Mouse (Mus musculus) left cerebral cortex, adult 2 months (tissue): Measurements from ENCODE around the gene Fut1. TPM values are rescaled to one million over a fixed set of nuclear protein-coding genes. Genes with fewer than 3 reads are reported as not detected.

Experiments
- DNase-seq, 2 experiments: peaks; one replicate each; pipeline ENCODE4 v3.0.0; 2021 to 2022; ENCODE audit warnings: low spot score in 2 of 2, mixed read lengths in 1 of 2; ENCODE audit errors: extremely low spot score in 1 of 2
- H3K27ac ChIP-seq: fragments of 200-600 bp; 2 replicates; pipeline ENCODE4 v1.8.1; 2022
- H3K4me3 ChIP-seq: fragments of 200-600 bp; 2 replicates; pipeline ENCODE4 v1.8.1; 2022
- CTCF ChIP-seq: fragments of 200-600 bp; IDR thresholded peaks from 2 replicates; pipeline ENCODE4 v1.8.1; 2022; ENCODE audit warnings: antibody characterized with exemption, mild to moderate bottlenecking, moderate library complexity
- intact Hi-C: fragments of 180-260 bp; cut with DNase I; formaldehyde crosslinking; loops from one replicate; pipeline ENCODE4 v1.15.1; 2025
- total RNA-seq, 2 experiments: library from RNA; stranded (reverse); gene quantifications; 2 replicates each; pipeline ENCODE4 v1.2.3; 2021

The Fut1 gene
- total RNA-seq, 2 experiments from 2014 or later, result not detected

DNA sequence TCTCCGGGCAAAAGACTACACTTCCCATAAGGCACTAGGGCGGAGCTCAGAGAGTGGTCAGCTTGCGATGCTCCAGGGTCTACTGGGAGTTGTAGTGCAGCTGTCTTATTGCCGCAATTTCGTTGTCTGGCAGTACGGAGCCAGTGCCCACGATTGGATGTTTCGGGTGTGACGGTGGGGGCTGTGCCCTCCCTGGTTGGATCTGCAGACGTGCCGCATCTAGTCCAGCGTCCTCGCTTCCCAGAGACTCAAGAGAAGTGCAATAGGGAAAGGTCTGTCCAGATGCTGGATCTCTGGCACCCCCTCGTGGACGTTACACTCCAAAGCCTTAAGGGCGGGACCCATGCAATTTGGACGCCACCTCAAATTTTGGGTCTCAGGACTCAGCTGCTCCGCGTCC is 27.9 kb upstream of the Fut1 start:
- DNase-seq, result peak; percentile 91 to 95
- Histone ChIP-seq H3K4me3 (peak overlapping the region; percentile 29), H3K27ac (peak overlapping the region; percentile 83)
- intact Hi-C loops, result loop anchor here (2.0 kb wide), 2 partner anchors 18 to 122 kb away; partner anchors contain the start of genes Bax and Bcat2
- peak; percentile 86 for TF ChIP-seq CTCF

DNA sequence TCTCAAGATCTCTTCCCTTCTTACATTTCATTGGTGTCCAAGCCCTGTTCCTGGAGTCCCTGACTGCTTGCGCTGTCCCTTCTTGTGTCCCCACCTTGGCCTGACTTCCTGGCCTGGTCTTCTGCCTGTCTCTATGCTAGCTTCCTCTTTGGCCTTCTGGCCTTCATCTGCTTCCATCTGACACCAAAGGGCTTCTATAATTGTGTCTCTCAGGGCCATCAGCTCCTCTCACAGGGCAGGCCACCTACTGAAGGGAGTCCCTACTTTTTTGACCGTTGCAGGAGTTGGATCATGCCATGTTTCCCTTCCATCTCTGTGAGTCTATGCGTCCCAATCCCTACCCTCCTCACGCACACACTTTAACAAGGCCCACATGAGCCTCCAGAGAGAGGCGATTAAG is 27.2 kb upstream of the Fut1 start:
- no peak for TF ChIP-seq CTCF
- no peak for DNase-seq
- Histone ChIP-seq H3K4me3 (no peak overlapping the region), H3K27ac (peak overlapping the region; percentile 75)
- intact Hi-C loops, result loop anchor here (2.0 kb wide), 2 partner anchors 19 to 123 kb away; partner anchors contain the start of genes Bax and Bcat2

DNA sequence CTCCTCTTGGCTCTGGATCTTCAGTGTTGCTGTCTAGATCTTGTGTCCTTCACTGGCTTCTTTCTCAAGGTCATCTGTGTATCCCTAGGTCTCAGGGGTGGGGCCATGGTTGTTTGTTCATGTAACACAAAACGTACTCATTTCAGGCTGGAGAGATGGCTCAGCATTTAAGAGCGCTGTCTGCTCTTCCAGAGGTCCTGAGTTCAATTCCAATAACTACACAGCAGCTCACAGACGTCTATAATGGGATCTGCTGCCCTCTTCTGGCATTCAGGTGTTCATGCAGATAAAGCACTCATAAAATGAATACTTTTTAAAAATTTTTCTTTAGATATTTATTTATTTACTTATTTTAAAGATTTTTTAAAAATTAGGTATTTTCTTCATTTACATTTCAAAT is 26.2 kb upstream of the Fut1 start:
- peak; percentile 59 for TF ChIP-seq CTCF
- intact Hi-C loops, result no loop called here
- Histone ChIP-seq H3K4me3 (no peak overlapping the region), H3K27ac (no peak overlapping the region)
- no peak for DNase-seq

DNA sequence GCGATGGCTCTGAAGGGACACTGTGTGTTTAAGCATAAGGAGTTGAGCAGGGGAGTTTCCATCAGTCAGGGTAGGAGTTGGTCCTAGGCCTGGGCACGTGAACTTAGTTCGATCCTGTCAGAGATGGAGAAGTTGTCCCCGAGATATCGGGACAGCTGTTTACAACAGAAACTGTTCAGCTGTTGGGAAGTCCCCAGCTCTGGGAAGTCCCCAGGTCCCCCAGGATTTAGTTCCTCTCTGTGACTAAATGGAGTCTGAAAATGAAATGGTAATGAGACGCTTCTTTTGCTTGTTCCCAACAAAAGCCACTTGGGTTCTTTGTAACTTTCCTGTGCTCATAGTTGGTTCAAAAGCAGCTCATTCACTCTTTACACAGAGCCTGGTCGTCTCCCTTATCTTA is 25.2 kb upstream of the Fut1 start:
- no peak overlapping the region for H3K4me3 ChIP-seq
- no peak for DNase-seq
- no peak overlapping the region for H3K27ac ChIP-seq
- intact Hi-C loops, result loop anchor here (2.0 kb wide), 2 partner anchors 31 to 91 kb away; no protein-coding TSS in a partner anchor
- no peak for TF ChIP-seq CTCF

DNA sequence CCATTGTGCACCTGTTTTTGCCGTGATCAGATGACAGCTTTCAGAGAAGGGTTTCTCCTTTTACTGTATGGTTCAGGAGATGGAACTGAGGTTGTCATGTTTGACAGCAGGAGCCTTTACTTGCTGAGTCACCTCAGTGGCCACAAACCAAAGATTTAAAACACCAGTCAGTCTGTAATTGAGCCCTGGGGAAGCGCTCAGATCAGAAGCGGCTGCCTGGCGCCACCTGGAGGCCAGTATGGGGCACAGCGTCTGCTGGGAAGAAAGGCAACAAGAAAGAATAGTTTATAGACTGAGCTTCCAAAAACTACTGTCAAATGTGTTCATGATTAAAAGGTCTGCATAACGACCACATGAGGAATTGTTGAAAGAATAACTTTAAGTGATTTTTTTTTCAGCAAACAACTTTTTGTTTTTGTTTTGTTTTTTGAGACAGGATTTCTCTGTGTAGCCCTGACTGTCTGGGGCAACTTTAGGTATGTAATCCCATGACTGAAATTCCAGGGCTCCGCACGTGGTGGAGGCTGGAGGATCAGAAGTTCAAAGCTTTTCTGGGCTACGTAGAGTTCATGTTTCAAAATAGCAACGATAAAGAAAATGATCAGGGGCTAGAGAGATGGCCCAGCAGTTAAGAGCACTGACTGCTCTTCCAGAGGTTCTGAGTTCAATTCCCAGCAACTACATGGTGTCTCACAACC is 23.8 kb upstream of the Fut1 start:
- Histone ChIP-seq H3K4me3 (no peak overlapping the region), H3K27ac (no peak overlapping the region)
- DNase-seq, result peak; percentile 55 to 76
- intact Hi-C loops, result loop anchor here (2.0 kb wide), 2 partner anchors 32 to 90 kb away; no protein-coding TSS in a partner anchor
- peak; percentile 100 for TF ChIP-seq CTCF

DNA sequence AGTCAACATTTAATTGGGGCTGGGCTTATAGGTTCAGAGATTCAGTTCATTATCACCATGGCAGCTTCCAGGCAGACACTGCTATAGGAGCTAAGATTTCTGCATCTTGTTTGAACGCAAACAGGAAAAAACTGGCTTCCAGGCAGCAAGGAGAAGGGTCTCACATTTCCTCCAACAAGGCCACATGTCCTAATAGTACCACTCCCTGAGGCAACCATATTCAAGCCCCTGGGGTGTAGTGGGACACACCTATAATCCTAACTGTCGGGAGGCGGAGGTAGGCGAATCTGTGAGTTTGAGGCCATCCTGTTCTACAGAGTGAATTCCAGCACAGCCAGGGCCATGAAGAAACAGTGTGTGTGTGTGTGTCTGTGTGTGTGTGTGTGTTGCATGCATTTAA is 21.9 kb upstream of the Fut1 start:
- no peak for DNase-seq
- intact Hi-C loops, result loop anchor here (5.0 kb wide), 1 partner anchor 342 kb away; no protein-coding TSS in a partner anchor
- TF ChIP-seq CTCF, result no peak
- H3K4me3 ChIP-seq, result no peak overlapping the region
- H3K27ac ChIP-seq, result no peak overlapping the region

DNA sequence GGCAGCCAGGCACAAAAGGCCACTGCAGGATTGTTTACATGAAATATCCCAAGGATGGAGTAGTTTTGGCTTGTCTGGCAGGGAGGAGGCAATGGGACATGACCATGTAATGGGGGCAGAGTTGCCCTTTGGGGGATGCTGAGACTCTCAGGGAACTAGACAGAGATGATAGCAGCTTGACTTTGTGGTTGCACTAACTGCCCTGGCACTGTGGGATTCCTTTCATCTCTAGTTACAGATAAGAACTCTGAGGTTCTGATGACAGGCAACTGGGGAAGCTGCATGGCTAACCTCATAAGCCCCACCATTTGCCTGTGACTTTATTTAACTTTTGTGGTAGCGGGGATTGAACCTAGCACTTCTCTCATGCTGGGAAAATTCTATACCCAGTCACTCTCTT is 21.0 kb upstream of the Fut1 start:
- TF ChIP-seq CTCF, result no peak
- intact Hi-C loops, result loop anchor here (5.0 kb wide), 1 partner anchor 341 kb away; no protein-coding TSS in a partner anchor
- no peak overlapping the region for H3K27ac ChIP-seq
- no peak overlapping the region for H3K4me3 ChIP-seq
- DNase-seq, result no peak

DNA sequence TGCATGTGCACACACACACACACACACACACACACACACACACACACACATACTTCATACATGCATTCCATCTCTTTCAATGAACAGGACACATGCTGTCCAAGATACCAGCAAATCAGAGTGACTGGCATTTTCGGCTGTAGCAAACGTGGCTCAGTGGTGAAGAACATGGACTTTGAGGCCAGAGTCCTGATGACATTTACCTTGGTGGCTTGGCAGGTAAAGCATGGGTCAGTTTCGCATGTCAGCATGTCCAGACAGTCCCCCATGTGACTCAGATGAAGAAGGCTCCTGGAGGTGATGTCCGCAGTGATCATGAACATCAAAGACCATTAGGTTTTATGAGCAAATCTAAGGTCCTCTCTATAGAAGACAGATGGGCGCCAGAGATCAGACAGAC is 20.1 kb upstream of the Fut1 start:
- intact Hi-C loops, result loop anchor here (1.0 to 5.0 kb wide), 2 partner anchors 13 to 340 kb away; no protein-coding TSS in a partner anchor

DNA sequence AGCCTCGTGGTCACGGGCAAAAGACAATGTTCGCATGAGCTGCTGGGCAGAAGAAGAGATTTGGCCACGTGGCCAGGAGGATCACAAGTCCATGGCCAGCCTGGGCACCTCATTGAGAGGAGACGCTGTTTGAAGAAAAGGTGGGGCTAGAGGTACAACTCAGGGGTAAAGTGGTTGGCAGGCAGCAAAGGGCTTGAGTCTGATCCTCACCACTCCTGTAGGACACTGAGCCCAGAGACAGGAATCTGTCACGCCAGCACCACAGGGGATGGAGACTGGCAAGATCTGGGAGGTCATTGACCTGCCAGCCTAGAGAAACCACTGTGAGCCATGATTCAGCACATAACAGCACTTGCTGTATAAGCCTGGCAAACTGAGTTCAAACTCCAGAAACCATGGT is 19.6 kb upstream of the Fut1 start:
- no peak for DNase-seq
- Histone ChIP-seq H3K4me3 (no peak overlapping the region), H3K27ac (no peak overlapping the region)
- TF ChIP-seq CTCF, result no peak
- intact Hi-C loops, result loop anchor here (1.0 to 5.0 kb wide), 2 partner anchors 13 to 340 kb away; no protein-coding TSS in a partner anchor

More for the DNA sequence above, 20.1 kb upstream of the Fut1 start:
- TF ChIP-seq CTCF, result no peak
- no peak for DNase-seq
- Histone ChIP-seq H3K27ac (no peak overlapping the region), H3K4me3 (no peak overlapping the region)

DNA sequence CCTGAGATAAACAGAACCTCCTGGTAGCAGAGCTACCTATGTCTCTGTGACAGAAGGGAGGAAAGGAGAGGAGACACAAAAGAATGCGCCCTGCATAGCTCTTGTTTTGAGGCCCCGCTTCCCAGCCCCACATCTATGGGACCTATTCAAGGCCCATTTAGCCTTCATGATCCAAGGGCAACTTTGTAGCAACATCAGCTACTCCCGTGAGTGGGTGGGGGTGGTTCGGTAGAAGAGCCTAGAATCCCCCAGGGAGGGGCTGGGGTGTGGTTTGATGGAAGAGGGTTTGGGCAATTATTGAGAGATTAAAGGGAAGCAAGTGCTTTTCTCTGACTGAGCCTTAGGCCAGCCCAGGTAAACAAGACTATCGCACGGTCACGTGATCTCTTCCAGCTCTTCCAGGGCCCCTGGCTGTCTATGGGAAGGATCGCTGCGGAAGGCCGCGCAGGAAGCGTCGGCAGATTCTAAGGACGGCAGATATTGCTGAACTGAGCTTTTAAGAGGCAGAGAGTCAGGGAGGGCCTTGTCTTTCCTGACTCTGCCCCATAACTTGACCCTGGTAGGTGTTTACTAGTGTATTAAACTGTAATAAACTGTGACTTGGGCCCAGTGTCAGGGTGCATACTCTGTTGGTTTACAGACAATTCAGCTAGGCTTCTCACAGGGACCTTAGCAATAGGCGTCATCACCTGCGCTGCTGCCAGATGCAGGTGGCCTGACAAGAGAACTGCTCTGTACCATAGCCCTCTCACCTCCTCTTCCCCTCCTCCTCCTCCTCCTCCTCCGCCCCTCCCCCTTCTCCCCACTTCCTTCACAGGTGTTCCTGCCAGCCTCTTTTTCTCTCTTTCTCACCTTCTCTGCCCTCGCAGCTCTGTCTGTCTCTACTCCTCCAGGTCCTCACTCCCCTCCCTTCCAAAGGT is 17.9 kb upstream of the Fut1 start:
- intact Hi-C loops, result loop anchor here (5.0 kb wide), 1 partner anchor 338 kb away; no protein-coding TSS in a partner anchor
- TF ChIP-seq CTCF, result no peak
- Histone ChIP-seq H3K4me3 (no peak overlapping the region), H3K27ac (no peak overlapping the region)
- DNase-seq, result no peak

DNA sequence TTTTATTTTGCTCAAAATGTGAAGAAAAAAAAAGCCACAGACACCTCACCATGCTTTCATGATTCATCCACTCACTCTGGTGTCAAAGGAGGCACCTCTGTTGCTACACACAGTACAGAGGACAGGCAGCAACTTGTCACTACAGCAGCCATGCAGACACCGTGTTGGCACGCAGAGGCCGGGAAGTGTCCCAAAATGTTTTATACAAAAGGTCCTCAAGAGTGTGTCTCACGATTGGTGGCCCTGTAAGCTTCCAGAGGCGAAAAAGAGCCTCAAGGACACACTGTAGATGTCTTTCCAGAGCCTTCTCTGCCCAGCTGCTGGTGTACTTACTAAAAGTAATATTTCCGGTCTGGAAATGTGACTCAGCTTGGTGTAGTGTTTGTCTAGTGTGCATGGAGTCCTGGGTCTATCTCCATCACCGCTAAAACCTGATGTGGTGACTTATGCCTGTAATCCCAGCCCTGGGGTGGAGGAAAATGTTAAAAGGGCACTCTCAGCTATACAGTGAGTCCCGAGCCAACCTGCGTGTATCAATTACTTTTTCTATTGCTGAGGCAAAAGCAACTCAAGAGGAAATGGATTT is 11.3 kb upstream of the Fut1 start:
- Histone ChIP-seq H3K4me3 (no peak overlapping the region), H3K27ac (no peak overlapping the region)
- no peak for TF ChIP-seq CTCF
- DNase-seq, result no peak
- intact Hi-C loops, result no loop called here
